Mouse (Mus musculus): Measurements from ENCODE around the gene Cby1.

Cby1 gene

GRCm38 (mm10) chr15:79677936-79678335, 18.9 kb downstream of the Cby1 start:
- no peak for DNase-seq (ENCODE audit: low read depth, low spot score)

GRCm38 (mm10) chr15:79681973-79682372, 23.0 kb downstream of the Cby1 start:
- DNase-seq (ENCODE audit: low read depth, low spot score) = no peak

GRCm38 (mm10) chr15:79683146-79683545, 24.1 kb downstream of the Cby1 start:
- no peak for DNase-seq (ENCODE audit: low read depth, low spot score)

GRCm38 (mm10) chr15:79683707-79684465, 24.9 kb downstream of the Cby1 start:
- peak; percentile 81 for DNase-seq (ENCODE audit: low read depth, low spot score)

GRCm38 (mm10) chr15:79684616-79685015, 25.6 kb downstream of the Cby1 start:
- no peak for DNase-seq (ENCODE audit: low read depth, low spot score)

GRCm38 (mm10) chr15:79685141-79685641, 26.2 kb downstream of the Cby1 start:
- no peak for DNase-seq (ENCODE audit: low read depth, low spot score)

GRCm38 (mm10) chr15:79686046-79686869, 27.3 kb downstream of the Cby1 start:
- DNase-seq (ENCODE audit: low read depth, low spot score) = peak; percentile 27

GRCm38 (mm10) chr15:79687175-79687574, 28.2 kb downstream of the Cby1 start:
- peak; percentile 50 for DNase-seq (ENCODE audit: low read depth, low spot score)

GRCm38 (mm10) chr15:79687646-79688267, 28.8 kb downstream of the Cby1 start, which contains the start of gene Josd1:
Gene Josd1 (minus strand): TSS chr15:79687919.
- peak; percentile 95 for DNase-seq (ENCODE audit: low read depth, low spot score)

- DNase-seq (ENCODE audit: low read depth, low spot score) = no peak
These were observed 29.4 kb downstream of the Cby1 start for GRCm38 (mm10) chr15:79688268-79688956.

- DNase-seq (ENCODE audit: low read depth, low spot score) = no peak
These were observed 30.8 kb downstream of the Cby1 start for GRCm38 (mm10) chr15:79689662-79690425.

- peak; percentile 100 for DNase-seq (ENCODE audit: low read depth, low spot score)
These were observed 31.5 kb downstream of the Cby1 start, which contains the start of gene Gtpbp1 for GRCm38 (mm10) chr15:79690426-79691022. Gene Gtpbp1 (plus strand): TSS chr15:79690845.

GRCm38 (mm10) chr15:79691023-79691508, 32.1 kb downstream of the Cby1 start:
- DNase-seq (ENCODE audit: low read depth, low spot score) = peak; percentile 29

- no peak for DNase-seq (ENCODE audit: low read depth, low spot score)
These were observed 33.3 kb downstream of the Cby1 start for GRCm38 (mm10) chr15:79692334-79692733.

GRCm38 (mm10) chr15:79693740-79694139, 34.7 kb downstream of the Cby1 start:
- no peak for DNase-seq (ENCODE audit: low read depth, low spot score)

GRCm38 (mm10) chr15:79694512-79694911, 35.5 kb downstream of the Cby1 start:
- DNase-seq (ENCODE audit: low read depth, low spot score) = no peak

- no peak for DNase-seq (ENCODE audit: low read depth, low spot score)
These were observed 36.5 kb downstream of the Cby1 start for GRCm38 (mm10) chr15:79695516-79695915.

- no peak for DNase-seq (ENCODE audit: low read depth, low spot score)
These were observed 37.5 kb downstream of the Cby1 start for GRCm38 (mm10) chr15:79696508-79696907.

- DNase-seq (ENCODE audit: low read depth, low spot score) = no peak
These were observed 38.0 kb downstream of the Cby1 start for GRCm38 (mm10) chr15:79697011-79697410.

Data from 3T3-L1 (cell line).